Mouse (Mus musculus) G1E (cell line): ENCODE measurements around the gene Immt.

Experiments
- CTCF ChIP-seq: IDR thresholded peaks from 2 replicates; pipeline ENCODE4 v1.5.1; 2012; ENCODE audit warnings: low read depth, low read length, inconsistent platforms, mixed read lengths
- GATA1 ChIP-seq: IDR thresholded peaks from 2 replicates; pipeline ENCODE4 v1.6.1; 2012; ENCODE audit warnings: borderline replicate concordance, low read length, inconsistent platforms, mixed read lengths
- GATA2 ChIP-seq: IDR thresholded peaks from 2 replicates; pipeline ENCODE4 v1.6.1; 2012; ENCODE audit warnings: low read depth, low read length, inconsistent platforms, borderline replicate concordance
- TAL1 ChIP-seq: conservative IDR thresholded peaks from 2 replicates; pipeline ENCODE4 v1.6.1; 2012; ENCODE audit warnings: low read depth, low read length, inconsistent platforms, mixed read lengths

- no peak for TF ChIP-seq CTCF
- no peak for TF ChIP-seq GATA1
- no peak for TF ChIP-seq GATA2
- no peak for TF ChIP-seq TAL1
Measured at GRCm38 (mm10) chr6:71791771-71792170, 39.4 kb upstream of the Immt start.
